13 mouse cellular contexts compared by ENCODE assay signal in the genomic region with DNA sequence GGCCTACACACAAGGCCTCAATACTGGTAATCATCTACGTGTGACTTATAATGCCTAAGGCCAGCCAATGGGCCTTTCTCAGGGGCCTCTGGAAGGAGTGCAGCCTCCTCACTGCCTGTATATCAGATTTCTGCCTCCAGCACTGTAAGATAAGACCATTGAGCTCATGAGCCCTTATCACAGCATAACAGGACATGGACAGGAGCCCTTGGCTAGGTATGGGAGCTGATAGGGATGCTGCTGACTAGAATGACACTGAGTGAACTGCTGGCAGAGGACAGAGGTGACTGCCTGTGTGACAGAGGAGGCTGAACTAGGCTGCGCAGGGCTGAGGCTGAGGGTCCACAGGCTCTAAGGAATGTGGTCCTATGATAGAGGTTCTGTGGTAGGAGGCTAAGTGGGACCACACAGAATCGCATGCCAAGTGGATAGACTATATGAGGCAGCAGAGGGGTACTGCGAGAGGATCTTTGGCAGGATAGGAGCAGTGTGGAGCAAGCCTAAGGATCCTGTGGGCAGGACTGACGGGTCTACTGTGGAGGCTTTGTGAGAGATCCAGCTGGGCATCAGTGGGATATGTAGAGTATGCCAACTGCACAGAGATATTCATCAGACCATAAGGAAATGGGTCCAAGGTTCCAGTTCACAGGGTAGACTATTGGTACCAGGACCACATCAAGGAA. TPM values are rescaled to one million over a fixed set of nuclear protein-coding genes. Genes with fewer than 3 reads are reported as not detected.
DNase-seq lines count a peak whose midpoint lies in the region; ATAC-seq and TF ChIP-seq lines count a peak whose summit lies in the region.
"Had no signal": no experiment of that assay in that cellular context is flagged by ENCODE, and none has a peak within 500 bp of the region (broad histone marks: within the 10 kb centered on the region; RNA-seq: fewer than 3 reads in every experiment).

No protein-coding gene starts in this region.

- H3K4me1 ChIP-seq in heart, embryonic 13.5 days, result peaks cover 18% of the 10 kb centered on the region
- peaks cover 38% of the 10 kb centered on the region for H3K4me1 ChIP-seq in G1E (ENCODE audit: insufficient read depth, low read depth, low read length)
- H3K4me1 ChIP-seq in liver, embryonic 16.5 days (ENCODE audit: control insufficient read depth, low read depth, low read length), result peaks cover 24% of the 10 kb centered on the region
- H3K4me1 ChIP-seq in kidney, embryonic 16.5 days (ENCODE audit: insufficient read depth, low read length), result no peaks in the 10 kb centered on the region
- H3K4me1 ChIP-seq: neural tube, embryonic 13.5 days had no signal

- DNase-seq in heart, adult 8-10 months (ENCODE audit: low spot score), result no peak
- peak; percentile 39 for DNase-seq in G1E (ENCODE audit: low spot score)
- no peak for DNase-seq in right cerebral cortex, postnatal 4 days
- DNase-seq: adrenal gland, postnatal 36 days; cerebellum, adult 2 months; heart, postnatal 36 days; layer of hippocampus, adult 9-11 months had no signal

- no peak overlapping the region for H3K9ac ChIP-seq in heart, embryonic 13.5 days
- H3K9ac ChIP-seq in liver, embryonic 16.5 days (ENCODE audit: low read depth, low read length), result peak overlapping the region; percentile 56
- H3K9ac ChIP-seq in kidney, embryonic 16.5 days (replicated peaks; ENCODE audit: low read length), result no peak overlapping the region
- H3K9ac ChIP-seq: neural tube, embryonic 13.5 days had no signal

- H3K27ac ChIP-seq in heart, embryonic 13.5 days (replicated peaks), result 0 out of 2 replicates have a peak overlapping the region, but pooled peaks have one; percentile 20
- H3K27ac ChIP-seq in liver, embryonic 16.5 days (ENCODE audit: low read length), result peak overlapping the region; percentile 76
- H3K27ac ChIP-seq in kidney, embryonic 16.5 days (ENCODE audit: low read length), result no peak overlapping the region
- H3K27ac ChIP-seq: neural tube, embryonic 13.5 days had no signal

- H3K9me3 ChIP-seq in heart, embryonic 13.5 days, result no peaks in the 10 kb centered on the region
- no peaks in the 10 kb centered on the region for H3K9me3 ChIP-seq in G1E (replicated peaks)
- no peaks in the 10 kb centered on the region for H3K9me3 ChIP-seq in liver, embryonic 16.5 days (replicated peaks; ENCODE audit: control insufficient read depth, low read length)
- H3K9me3 ChIP-seq in kidney, embryonic 16.5 days (ENCODE audit: low read length), result no peaks in the 10 kb centered on the region
- H3K9me3 ChIP-seq: neural tube, embryonic 13.5 days had no signal

- H3K4me2 ChIP-seq in heart, embryonic 13.5 days, result no peak overlapping the region
- peak overlapping the region; percentile 53 for H3K4me2 ChIP-seq in liver, embryonic 16.5 days (ENCODE audit: low read depth, low read length)
- H3K4me2 ChIP-seq in kidney, embryonic 16.5 days (replicated peaks; ENCODE audit: low read depth, low read length), result no peak overlapping the region
- H3K4me2 ChIP-seq: neural tube, embryonic 13.5 days had no signal

- no peaks in the 10 kb centered on the region for H3K27me3 ChIP-seq in heart, embryonic 13.5 days (replicated peaks)
- H3K27me3 ChIP-seq in G1E (ENCODE audit: insufficient read depth, low read length), result peaks cover 9% of the 10 kb centered on the region
- H3K27me3 ChIP-seq in liver, embryonic 16.5 days (ENCODE audit: control insufficient read depth, insufficient read depth, low read depth, low read length), result no peaks in the 10 kb centered on the region
- no peaks in the 10 kb centered on the region for H3K27me3 ChIP-seq in kidney, embryonic 16.5 days (ENCODE audit: insufficient read depth, low read length)
- H3K27me3 ChIP-seq: neural tube, embryonic 13.5 days had no signal

- no peak overlapping the region for H3K4me3 ChIP-seq in heart, embryonic 13.5 days
- peak overlapping the region; percentile 13; the same call in 1 of the 2 replicates for H3K4me3 ChIP-seq in G1E (ENCODE audit: low read depth, low read length)
- H3K4me3 ChIP-seq in liver, embryonic 16.5 days (ENCODE audit: low read depth, low read length), result no peak overlapping the region
- H3K4me3 ChIP-seq in kidney, embryonic 16.5 days (ENCODE audit: low read length), result no peak overlapping the region
- H3K4me3 ChIP-seq: neural tube, embryonic 13.5 days had no signal

- H3K36me3 ChIP-seq in heart, embryonic 13.5 days, result no peaks in the 10 kb centered on the region
- no peaks in the 10 kb centered on the region for H3K36me3 ChIP-seq in G1E (replicated peaks)
- H3K36me3 ChIP-seq in liver, embryonic 16.5 days (ENCODE audit: control insufficient read depth, insufficient read depth), result no peaks in the 10 kb centered on the region
- no peaks in the 10 kb centered on the region for H3K36me3 ChIP-seq in kidney, embryonic 16.5 days (ENCODE audit: insufficient read depth, low read length)
- H3K36me3 ChIP-seq: neural tube, embryonic 13.5 days had no signal

- ATAC-seq in heart, embryonic 13.5 days (ENCODE audit: extremely low read depth, insufficient number of reproducible peaks, low FRiP score, low TSS enrichment), result no peak
- ATAC-seq in G1E (ENCODE audit: extremely low read depth, insufficient number of reproducible peaks, low FRiP score, poor library complexity, severe bottlenecking), result peak; percentile 99
- ATAC-seq in common myeloid progenitor, adult 5-6 weeks (replicated peaks; ENCODE audit: low read depth, poor library complexity, severe bottlenecking), result peak; percentile 62; the same call in 1 of the 2 replicates
- ATAC-seq in liver, embryonic 16.5 days (ENCODE audit: low read depth), result peak; percentile 98
- ATAC-seq in kidney, embryonic 16.5 days (ENCODE audit: low FRiP score, low TSS enrichment), result no peak; the same call in 1 of the 2 replicates

- 71% methylated on average over 5 of the region's 5 CpGs for WGBS in heart, embryonic 13.5 days
- 48% methylated on average over 5 of the region's 5 CpGs for WGBS in liver, embryonic 16.5 days (ENCODE audit: insufficient replicate concordance)
- 86% methylated on average over 5 of the region's 5 CpGs for WGBS in kidney, embryonic 16.5 days

- TF ChIP-seq CTCF in G1E (IDR thresholded peaks at IDR 0.05; ENCODE audit: low read depth, low read length), result no peak

RNA-seq across cellular contexts. Expression of a gene that starts 19.3 kb away (rescaled TPM):
- polyA plus RNA-seq in heart, embryonic 13.5 days (2015; fragmentation: Nextera tagmentation; extraction: Ambion mirVana), result 5.7 and 6.2 TPM in 2 replicates
- total RNA-seq in heart, adult 8-10 months (2022), result 10 to 100 TPM; 19.1 to 31.0 (median 23.4) TPM
- total RNA-seq in G1E (2014; fragmentation: Nextera tagmentation) (6.4 and 7.3 TPM in 2 replicates), G1E (2017) (1.7 and 2.4 TPM in 2 replicates)
- 1.1 and 1.4 TPM in 2 replicates for polyA plus RNA-seq in G1E (2012)
- 0.50 and 2.0 TPM in 2 replicates for total RNA-seq in common myeloid progenitor, adult 5-6 weeks (2017)
- 119 and 148 TPM in 2 replicates for polyA plus RNA-seq in liver, embryonic 16.5 days (2015; fragmentation: Nextera tagmentation; extraction: Ambion mirVana)
- polyA plus RNA-seq in kidney, embryonic 16.5 days (2015; fragmentation: Nextera tagmentation; extraction: Ambion mirVana), result 14.9 and 17.7 TPM in 2 replicates

RNA-seq across cellular contexts. Expression of a gene that starts 58.5 kb away (rescaled TPM):
- 0.29 and 0.44 TPM in 2 replicates for polyA plus RNA-seq in heart, embryonic 13.5 days (2015; fragmentation: Nextera tagmentation; extraction: Ambion mirVana)
- under 1 TPM; 0.14 to 0.19 (median 0.18) TPM for total RNA-seq in heart, adult 8-10 months (2022)
- total RNA-seq in G1E (2014; fragmentation: Nextera tagmentation) (not detected in 2 replicates), G1E (2017) (under 0.01 and 0.27 TPM in 2 replicates)
- polyA plus RNA-seq in G1E (2012), result not detected in 2 replicates
- total RNA-seq in common myeloid progenitor, adult 5-6 weeks (2017), result not detected in 2 replicates
- polyA plus RNA-seq in liver, embryonic 16.5 days (2015; fragmentation: Nextera tagmentation; extraction: Ambion mirVana), result 0.02 and 0.04 TPM in 2 replicates
- 0.22 and 0.31 TPM in 2 replicates for polyA plus RNA-seq in kidney, embryonic 16.5 days (2015; fragmentation: Nextera tagmentation; extraction: Ambion mirVana)
- polyA plus RNA-seq: testis, adult 2 months had no signal

Comparison
In these comparisons a context has a peak if more than half of its experiments do, and no peak if none do; other contexts are left out.
1. ATAC-seq: peak in G1E (single experiment), common myeloid progenitor, adult 5-6 weeks (single experiment) and liver, embryonic 16.5 days (single experiment); none in heart, embryonic 13.5 days (single experiment) and kidney, embryonic 16.5 days (single experiment).